Mouse (Mus musculus) v-Abl transformed pro-B cells (cell line): ENCODE data around the gene Ntng1.

ENCODE experiments used
- in situ Hi-C, 2 experiments: fragments of 400-800 bp; cut with MboI; formaldehyde crosslinking; loops; one replicate each; pipeline ENCODE4 v1.15.1; 2025; ENCODE audit not compliant: unreplicated experiment in 2 of 2

The Ntng1 gene

DNA sequence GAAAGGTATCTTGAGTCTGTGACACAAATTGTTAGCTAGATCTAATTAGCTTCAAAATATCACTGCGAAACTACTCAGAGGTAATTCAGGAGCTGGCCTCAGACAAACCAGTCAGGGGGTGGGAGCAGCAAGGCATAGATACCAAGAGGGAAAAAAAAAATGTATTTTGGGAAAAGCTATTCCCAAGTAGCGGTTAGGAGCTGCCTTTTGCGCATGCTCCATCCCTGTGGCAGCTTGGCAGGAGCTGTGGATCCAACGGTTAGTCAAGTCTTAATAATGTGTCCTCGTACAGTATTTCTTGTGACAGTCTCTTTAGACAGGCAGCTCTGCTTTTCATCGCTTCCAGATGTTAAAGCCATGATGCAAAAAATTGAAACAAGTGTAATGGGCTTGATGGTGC is 87.9 kb downstream of the Ntng1 start:
- in situ Hi-C loops: no loop called here

DNA sequence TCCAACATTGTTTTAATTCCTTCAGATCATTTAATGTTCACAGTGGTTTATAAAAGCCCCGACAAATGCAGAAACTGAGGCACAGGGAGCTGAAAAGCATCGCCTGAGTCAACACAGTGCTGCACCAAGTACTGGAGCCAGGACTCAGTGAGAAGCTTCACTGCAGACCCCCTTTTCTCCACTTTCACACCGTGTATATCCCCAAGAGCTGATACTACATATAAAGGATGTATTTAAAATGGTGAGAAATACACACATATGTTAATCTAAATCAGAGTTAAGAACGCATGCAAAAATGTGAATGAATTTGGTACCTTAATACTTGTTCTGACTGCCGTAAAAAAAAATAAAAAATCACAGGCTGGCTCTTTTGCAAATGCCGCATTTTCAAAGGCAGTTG is 88.4 kb downstream of the Ntng1 start:
- in situ Hi-C loops: no loop called here

DNA sequence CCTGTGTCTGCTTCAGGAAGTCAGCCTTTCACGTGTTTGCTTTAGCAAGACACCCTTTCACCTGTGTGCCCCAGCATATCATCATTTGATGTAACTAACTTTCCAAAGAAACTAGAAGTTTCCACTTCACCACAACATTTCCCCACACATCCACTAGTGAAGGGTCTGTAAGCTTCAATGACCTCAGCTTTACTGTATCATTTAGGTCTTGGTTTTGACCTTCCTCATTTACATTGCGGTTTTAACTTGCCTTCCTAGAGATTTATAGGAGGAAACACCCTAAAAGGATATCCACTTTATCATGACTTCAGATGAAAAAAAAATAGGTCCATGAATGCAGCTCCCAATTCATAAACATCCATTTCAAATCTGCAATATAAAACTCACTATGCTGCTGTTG is 89.7 kb downstream of the Ntng1 start:
- in situ Hi-C loops: no loop called here

DNA sequence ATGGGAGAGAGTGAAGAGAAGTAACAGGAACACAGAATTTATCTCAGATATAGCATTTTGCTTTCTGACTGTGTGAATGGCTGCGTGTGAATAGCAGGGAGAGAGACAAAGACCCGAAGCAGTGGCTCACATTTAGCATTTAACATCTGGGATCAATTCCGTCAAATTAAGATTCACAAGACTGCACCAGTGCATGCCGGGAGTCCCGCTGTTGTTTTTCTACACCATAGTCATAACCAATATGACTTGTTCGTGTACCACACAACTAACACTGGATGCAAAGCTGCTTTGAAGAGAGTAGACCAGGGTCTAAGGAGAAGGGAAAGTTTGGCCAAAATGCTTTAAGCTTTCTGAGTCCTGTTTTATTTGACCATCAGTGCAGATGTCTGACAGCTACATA is 95.7 kb downstream of the Ntng1 start:
- in situ Hi-C loops: no loop called here

DNA sequence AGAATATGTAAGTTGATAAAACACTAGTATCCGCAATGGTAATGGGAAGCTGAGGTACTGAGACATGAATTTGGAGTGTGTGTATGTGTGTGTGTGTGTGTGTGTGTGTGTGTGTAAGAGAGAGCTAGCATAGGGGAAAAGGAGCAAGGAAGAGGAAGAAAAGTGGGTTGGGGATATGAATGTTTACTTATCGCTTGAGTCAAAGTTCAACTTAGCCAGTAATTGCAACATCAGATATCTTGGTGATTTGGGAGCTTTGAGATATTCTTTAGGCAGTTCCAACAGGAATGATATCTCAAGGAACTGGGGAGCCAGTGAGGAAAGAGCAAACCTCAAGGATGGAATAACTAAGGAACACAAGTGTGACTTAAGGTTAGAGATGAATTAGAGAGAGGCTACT is 97.1 kb downstream of the Ntng1 start:
- in situ Hi-C loops: no loop called here

GRCm38 (mm10) chr3:110044209-110044608 is 99.6 kb downstream of the Ntng1 start:
- in situ Hi-C loops: no loop called here

DNA sequence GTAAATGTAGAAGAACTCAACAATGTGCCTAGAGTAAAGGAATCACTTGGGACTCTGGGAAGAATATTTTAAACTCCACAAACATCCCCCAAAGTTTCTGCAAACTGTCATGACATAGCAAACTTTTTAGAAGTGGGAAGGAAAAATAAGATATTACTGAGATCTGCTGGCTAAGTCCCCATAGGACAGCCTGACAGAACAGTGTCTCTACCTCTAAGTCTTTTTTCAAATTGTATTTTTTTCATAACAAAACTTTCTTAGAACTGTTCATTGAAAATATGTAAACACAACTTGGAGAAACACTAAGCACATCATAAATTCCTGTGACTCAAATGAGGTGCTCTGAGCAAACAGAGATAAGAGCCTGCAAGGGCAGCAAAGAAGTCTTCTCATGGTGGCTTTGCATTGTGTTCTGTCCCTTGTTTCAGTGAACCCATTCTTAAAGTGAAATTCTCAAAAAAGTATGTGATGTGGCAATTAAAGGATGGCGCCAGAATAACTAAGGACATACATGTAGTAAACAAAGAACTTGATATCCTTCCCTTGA is 100.1 kb downstream of the Ntng1 start:
- in situ Hi-C loops: no loop called here

GRCm38 (mm10) chr3:110022783-110023599 is 120.8 kb downstream of the Ntng1 start:
- in situ Hi-C loops: no loop called here

- in situ Hi-C loops: no loop called here
Measured at GRCm38 (mm10) chr3:110010870-110011626, 132.8 kb downstream of the Ntng1 start.

- in situ Hi-C loops: no loop called here
Measured at GRCm38 (mm10) chr3:110010441-110010840, 133.4 kb downstream of the Ntng1 start.

GRCm38 (mm10) chr3:110000349-110000748 is 143.5 kb downstream of the Ntng1 start:
- in situ Hi-C loops: no loop called here

GRCm38 (mm10) chr3:109995663-109996024 is 148.2 kb downstream of the Ntng1 start:
- in situ Hi-C loops: no loop called here

- in situ Hi-C loops: no loop called here
Measured at GRCm38 (mm10) chr3:109994978-109995662, 148.7 kb downstream of the Ntng1 start.

- in situ Hi-C loops: no loop called here
Measured at GRCm38 (mm10) chr3:109984086-109984485, 159.7 kb downstream of the Ntng1 start.

GRCm38 (mm10) chr3:109977614-109978013 is 166.2 kb downstream of the Ntng1 start:
- in situ Hi-C loops: no loop called here

DNA sequence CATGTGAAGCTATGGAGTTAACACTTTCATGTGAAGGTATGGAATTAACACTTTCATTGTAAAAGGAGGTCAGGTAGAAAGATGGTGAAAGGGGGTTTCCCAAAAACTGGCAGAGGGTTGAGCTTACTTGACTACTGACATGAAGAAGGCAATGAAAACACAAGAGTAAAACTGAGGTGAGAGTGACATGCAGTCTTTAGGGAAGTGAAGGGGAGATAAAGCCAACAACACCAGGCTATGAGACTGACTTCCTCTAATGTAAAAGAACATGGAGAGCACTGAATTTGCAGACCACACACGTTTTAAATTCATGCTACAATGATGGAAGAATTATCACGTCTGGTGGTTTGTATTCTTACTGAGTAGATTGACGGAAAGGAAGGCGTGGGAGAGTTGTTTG is 168.7 kb downstream of the Ntng1 start:
- in situ Hi-C loops: no loop called here

- in situ Hi-C loops: no loop called here
Measured at GRCm38 (mm10) chr3:109971465-109971864, 172.3 kb downstream of the Ntng1 start.

DNA sequence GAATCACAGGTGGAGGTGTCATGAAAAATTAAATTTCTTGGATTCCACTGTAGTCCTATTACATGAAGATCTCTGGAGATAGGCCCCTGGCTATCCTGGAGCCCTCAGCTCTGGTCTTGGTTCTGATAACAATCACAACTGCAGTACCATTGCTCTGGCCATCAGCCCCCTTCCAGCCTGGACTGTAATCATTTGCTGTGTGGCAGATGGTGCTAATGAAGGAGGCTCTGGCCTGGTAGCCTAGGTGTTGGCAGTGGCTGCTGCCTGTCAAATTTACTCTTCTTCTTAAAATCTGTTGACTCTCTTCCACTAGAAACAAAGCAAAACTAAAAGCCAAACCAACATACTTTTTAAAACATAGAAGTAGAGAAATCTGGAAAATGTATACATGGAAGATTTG is 173.6 kb downstream of the Ntng1 start:
- in situ Hi-C loops: no loop called here

GRCm38 (mm10) chr3:109962631-109963030 is 181.2 kb downstream of the Ntng1 start:
- in situ Hi-C loops: no loop called here

DNA sequence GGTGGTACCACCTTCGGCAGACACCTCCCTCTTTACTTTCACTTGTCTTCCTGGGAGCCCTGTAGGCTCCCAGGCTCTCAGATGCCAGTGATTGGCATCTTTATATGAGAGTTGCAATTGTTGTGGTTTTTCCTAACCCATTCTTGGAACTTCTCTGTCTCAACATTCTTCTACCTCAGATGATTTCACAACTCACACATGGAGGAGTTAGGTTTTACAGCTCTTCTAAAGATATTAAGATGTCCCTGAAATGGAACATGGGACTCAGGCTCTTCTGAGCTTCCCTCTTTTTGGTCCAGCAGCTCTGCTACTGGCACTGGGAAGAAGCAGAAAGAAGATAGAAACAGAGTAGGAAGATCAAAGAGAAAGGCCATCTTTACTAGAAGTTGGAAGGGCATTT is 200.9 kb downstream of the Ntng1 start:
- in situ Hi-C loops: no loop called here

DNA sequence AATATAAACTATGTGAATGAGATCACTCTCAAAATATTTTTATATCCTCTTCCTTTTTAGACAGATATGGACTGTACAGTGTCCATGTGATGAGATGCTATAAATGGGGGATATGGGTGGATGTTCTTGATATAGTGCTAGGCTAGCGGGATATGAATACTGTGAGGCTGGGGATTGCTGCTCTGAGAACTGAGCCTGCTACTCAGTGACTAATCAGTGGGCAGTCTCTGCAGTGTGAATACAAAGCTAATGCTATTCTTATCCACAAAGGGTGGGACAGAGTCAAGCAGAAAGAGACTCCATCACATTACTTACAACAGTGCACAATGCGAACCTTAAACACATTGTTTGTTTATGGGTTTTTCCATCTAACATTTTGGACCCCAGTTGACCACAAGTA is 206.2 kb downstream of the Ntng1 start:
- in situ Hi-C loops: no loop called here
